Mouse (Mus musculus): ENCODE results near the gene C1qb. TPM values are rescaled to one million over a fixed set of nuclear protein-coding genes. Genes with fewer than 3 reads are reported as not detected.

The C1qb gene
- total RNA-seq, 4 experiments from 2014 or later: 30.2 to 38.5 (median 31.2) TPM

- no peak for DNase-seq (ENCODE audit: low spot score)
Observed at GRCm38 (mm10) chr4:136893691-136894543, 7.9 kb upstream of the C1qb start.

GRCm38 (mm10) chr4:136892811-136893210, 6.8 kb upstream of the C1qb start, which contains the start of gene C1qc:
C1qc (minus strand) TSS chr4:136893065.
- DNase-seq (ENCODE audit: low spot score): peak; percentile 56

- DNase-seq (ENCODE audit: low spot score): no peak
Observed at GRCm38 (mm10) chr4:136892371-136892770, 6.4 kb upstream of the C1qb start.

GRCm38 (mm10) chr4:136891115-136891514, 5.1 kb upstream of the C1qb start:
- no peak for DNase-seq (ENCODE audit: low spot score)

GRCm38 (mm10) chr4:136889981-136890380, 4.0 kb upstream of the C1qb start:
- no peak for DNase-seq (ENCODE audit: low spot score)

GRCm38 (mm10) chr4:136887714-136888113, 1.7 kb upstream of the C1qb start:
- DNase-seq (ENCODE audit: low spot score): no peak

GRCm38 (mm10) chr4:136878601-136879000, 7.4 kb downstream of the C1qb start:
- no peak for DNase-seq (ENCODE audit: low spot score)

- no peak for DNase-seq (ENCODE audit: low spot score)
Observed at GRCm38 (mm10) chr4:136878171-136878570, 7.8 kb downstream of the C1qb start.

GRCm38 (mm10) chr4:136876971-136877370, 9.0 kb downstream of the C1qb start:
- DNase-seq (ENCODE audit: low spot score): no peak

GRCm38 (mm10) chr4:136875012-136875411, 11.0 kb downstream of the C1qb start:
- no peak for DNase-seq (ENCODE audit: low spot score)

GRCm38 (mm10) chr4:136868371-136868770, 17.6 kb downstream of the C1qb start:
- no peak for DNase-seq (ENCODE audit: low spot score)

GRCm38 (mm10) chr4:136867690-136868345, 18.2 kb downstream of the C1qb start:
- DNase-seq (ENCODE audit: low spot score): no peak

GRCm38 (mm10) chr4:136865531-136865930, 20.5 kb downstream of the C1qb start:
- DNase-seq (ENCODE audit: low spot score): no peak

- DNase-seq (ENCODE audit: low spot score): no peak
Observed at GRCm38 (mm10) chr4:136864751-136865470, 21.1 kb downstream of the C1qb start.

- DNase-seq (ENCODE audit: low spot score): no peak
Observed at GRCm38 (mm10) chr4:136863517-136863916, 22.5 kb downstream of the C1qb start.

- DNase-seq (ENCODE audit: low spot score): no peak
Observed at GRCm38 (mm10) chr4:136862411-136862810, 23.6 kb downstream of the C1qb start.

- DNase-seq (ENCODE audit: low spot score): no peak
Observed at GRCm38 (mm10) chr4:136861806-136862205, 24.2 kb downstream of the C1qb start.

- DNase-seq (ENCODE audit: low spot score): no peak
Observed at GRCm38 (mm10) chr4:136860022-136860421, 26.0 kb downstream of the C1qb start.

- no peak for DNase-seq (ENCODE audit: low spot score)
Observed at GRCm38 (mm10) chr4:136855081-136855480, 30.9 kb downstream of the C1qb start.

GRCm38 (mm10) chr4:136852989-136853388, 33.0 kb downstream of the C1qb start:
- no peak for DNase-seq (ENCODE audit: low spot score)

- no peak for DNase-seq (ENCODE audit: low spot score)
Observed at GRCm38 (mm10) chr4:136852119-136852518, 33.9 kb downstream of the C1qb start.

- no peak for DNase-seq (ENCODE audit: low spot score)
Observed at GRCm38 (mm10) chr4:136848565-136848964, 37.4 kb downstream of the C1qb start.
